Mouse (Mus musculus) myocyte (in vitro differentiated cells): ENCODE measurements at regions not wholly inside any gene's neighbourhood (a gene's known extent, or its start where the extent isn't known, plus 50 kb on each side); places are given as distances from the start of the nearest gene placed in this dataset.

Experiments
- CEBPB ChIP-seq: IDR thresholded peaks from 2 replicates; pipeline ENCODE4 v1.6.1; 2011; ENCODE audit warnings: mild to moderate bottlenecking, moderate library complexity; ENCODE audit not compliant: poor library complexity, insufficient read depth, severe bottlenecking
- E2F4 ChIP-seq: IDR thresholded peaks from one replicate; pipeline ENCODE4 v1.6.1; 2011; ENCODE audit warnings: mild to moderate bottlenecking, control low read depth, moderate library complexity; ENCODE audit not compliant: insufficient read depth
- MAX ChIP-seq: IDR thresholded peaks from one replicate; pipeline ENCODE4 v1.6.1; 2011; ENCODE audit warnings: low read depth, mild to moderate bottlenecking, control low read depth
- MYOD1 ChIP-seq, 3 experiments: IDR thresholded peaks; one replicate each; pipeline ENCODE4 v1.6.1; 2011; ENCODE audit warnings: control low read depth in 2 of 3, low read depth in 2 of 3, mild to moderate bottlenecking in 2 of 3, moderate library complexity in 1 of 3; ENCODE audit not compliant: insufficient read length in 2 of 3, control insufficient read depth in 1 of 3
- MYOG ChIP-seq, 3 experiments: IDR thresholded peaks; one replicate each; pipeline ENCODE4 v1.6.1; 2011; ENCODE audit warnings: control low read depth in 2 of 3, low read depth in 2 of 3, mild to moderate bottlenecking in 2 of 3; ENCODE audit not compliant: insufficient read length in 2 of 3, control insufficient read depth in 1 of 3, insufficient read depth in 1 of 3
- POLR2A ChIP-seq: IDR thresholded peaks from one replicate; pipeline ENCODE4 v1.6.1; 2011; ENCODE audit warnings: low read depth, mild to moderate bottlenecking, control low read depth, moderate library complexity; ENCODE audit not compliant: insufficient read length
- POLR2AphosphoS2 ChIP-seq: IDR thresholded peaks from one replicate; pipeline ENCODE4 v1.6.1; 2011; ENCODE audit warnings: low read depth, control low read depth; ENCODE audit not compliant: insufficient read length
- REST ChIP-seq: IDR thresholded peaks from one replicate; pipeline ENCODE4 v1.6.1; 2011; ENCODE audit warnings: mild to moderate bottlenecking, control low read depth, moderate library complexity; ENCODE audit not compliant: insufficient read depth, insufficient read length
- TCF12 ChIP-seq: IDR thresholded peaks from one replicate; pipeline ENCODE4 v1.6.1; 2011; ENCODE audit warnings: mild to moderate bottlenecking, control low read depth; ENCODE audit not compliant: poor library complexity, insufficient read depth, severe bottlenecking
- USF1 ChIP-seq: IDR thresholded peaks from one replicate; pipeline ENCODE4 v1.6.1; 2011; ENCODE audit warnings: low read depth, mild to moderate bottlenecking, control low read depth, moderate library complexity

- no peak for TF ChIP-seq TCF12
- no peak for TF ChIP-seq MYOD1 (IDR thresholded peaks at IDR 0.05; ENCODE audit: control insufficient read depth in 1 of 3, insufficient read length in 2 of 3, low read depth in 2 of 3)
- TF ChIP-seq POLR2A = no peak
- TF ChIP-seq MAX = no peak
- TF ChIP-seq CEBPB = no peak
- TF ChIP-seq E2F4 = no peak
- no peak for TF ChIP-seq POLR2AphosphoS2
- no peak for TF ChIP-seq USF1
- TF ChIP-seq REST = no peak
- TF ChIP-seq MYOG (IDR thresholded peaks at IDR 0.05; ENCODE audit: control insufficient read depth in 1 of 3, insufficient read depth in 1 of 3, insufficient read length in 2 of 3, low read depth in 2 of 3) = no peak
These were observed 126.6 kb upstream of the Olfr1507 start for GRCm38 (mm10) chr14:52622184-52622583.
